Mouse (Mus musculus): Measurements from ENCODE around the gene Suox.

DNA sequence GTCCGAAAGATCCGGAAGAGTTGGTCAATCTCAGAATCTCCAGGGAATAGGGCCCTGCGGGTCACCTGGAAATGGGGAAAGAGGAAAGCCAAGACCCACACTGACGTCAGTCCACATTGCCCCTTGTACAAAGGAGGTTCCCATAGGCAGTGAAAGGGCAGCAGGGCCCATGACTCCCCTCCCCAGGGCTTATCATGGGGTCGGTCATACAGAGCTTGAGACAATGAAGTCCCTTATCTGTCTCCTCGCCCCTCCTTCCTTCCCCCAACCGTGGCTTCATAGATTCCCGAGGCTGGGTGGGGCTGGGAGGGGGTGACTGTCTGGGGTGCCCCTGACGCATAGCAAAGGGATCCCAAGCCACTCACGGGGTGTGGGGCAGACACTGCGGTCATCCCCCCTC lies 25.7 kb upstream of the Suox start:
- TF ChIP-seq CTCF (IDR thresholded peaks at IDR 0.05; ENCODE audit: extremely low read depth, insufficient read length, insufficient replicate concordance, low read depth, low read length) (no peak), POLR2A (IDR thresholded peaks at IDR 0.05; ENCODE audit: low read depth, low read length) (no peak)
